Mouse (Mus musculus) retina, embryonic 14.5 days (tissue): ENCODE results near the gene Ccl27a.
A peak's percentile ranks its signal among the peaks of the same experiment; 100 is the strongest.
"Not testable (repeated sequence)": the region's sequence is repeated elsewhere in the genome, so short reads cannot be mapped to it uniquely, and the experiment has no call there.

Source experiments
- DNase-seq: peaks from one replicate; pipeline ENCODE4 v3.0.0-alpha.2; 2015; ENCODE audit warnings: low spot score

Ccl27a gene

GRCm38 (mm10) chr4:41774002-41774401 lies at the start of gene Ccl27a:
Gene Ccl27a (minus strand): TSS chr4:41774247.
- peak; percentile 76 for DNase-seq

GRCm38 (mm10) chr4:41783197-41783596 lies 9.2 kb upstream of the Ccl27a start:
- DNase-seq: not testable (repeated sequence)

GRCm38 (mm10) chr4:41782711-41783110 lies 8.7 kb upstream of the Ccl27a start:
- DNase-seq: not testable (repeated sequence)

GRCm38 (mm10) chr4:41781748-41782485 lies 7.9 kb upstream of the Ccl27a start:
- not testable (repeated sequence) for DNase-seq

GRCm38 (mm10) chr4:41781271-41781670 lies 7.2 kb upstream of the Ccl27a start:
- not testable (repeated sequence) for DNase-seq

DNA sequence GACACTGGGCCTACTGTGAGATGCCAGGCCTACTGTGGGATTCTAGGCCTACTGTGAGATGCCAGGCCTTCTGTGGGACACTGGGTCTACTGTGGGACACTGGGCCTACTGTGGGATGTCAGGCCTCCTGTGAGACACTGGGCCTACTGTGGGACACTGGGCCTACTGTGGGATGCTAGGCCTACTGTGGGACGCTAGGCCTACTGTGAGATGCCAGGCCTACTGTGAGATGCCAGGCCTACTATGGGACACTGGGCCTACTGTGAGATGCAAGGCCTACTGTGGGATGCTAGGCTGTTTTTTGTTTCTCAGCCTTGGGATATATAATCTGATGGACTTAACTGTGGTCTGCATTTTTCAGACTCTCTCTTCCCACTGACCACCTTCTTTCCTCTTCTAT lies 1.8 kb upstream of the Ccl27a start:
- not testable (repeated sequence) for DNase-seq

- not testable (repeated sequence) for DNase-seq
Observed at GRCm38 (mm10) chr4:41774506-41774905, 459 bp upstream of the Ccl27a start.

- DNase-seq: not testable (repeated sequence)
Observed at GRCm38 (mm10) chr4:41773502-41773901, 545 bp downstream of the Ccl27a start.

DNA sequence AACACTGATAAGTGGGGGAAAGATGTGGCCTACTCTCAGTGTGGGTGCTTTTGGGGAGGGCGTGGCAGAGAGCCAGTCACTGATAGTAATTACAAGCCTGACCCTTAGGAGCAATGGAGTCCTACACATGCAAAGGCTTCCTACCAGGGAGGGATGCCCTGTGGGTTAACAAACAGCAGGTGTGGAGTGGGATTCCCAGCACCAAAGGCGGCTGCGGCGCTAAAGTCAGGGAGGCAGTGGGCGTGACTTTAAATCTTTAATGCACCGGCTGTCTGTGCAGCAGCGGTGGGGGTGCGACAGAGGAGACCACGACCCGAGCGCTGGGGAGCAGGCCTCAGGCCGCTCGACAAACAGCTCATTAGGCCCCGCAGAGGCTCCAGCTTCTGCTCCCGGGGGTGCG lies 1.1 kb downstream of the Ccl27a start:
- not testable (repeated sequence) for DNase-seq

DNA sequence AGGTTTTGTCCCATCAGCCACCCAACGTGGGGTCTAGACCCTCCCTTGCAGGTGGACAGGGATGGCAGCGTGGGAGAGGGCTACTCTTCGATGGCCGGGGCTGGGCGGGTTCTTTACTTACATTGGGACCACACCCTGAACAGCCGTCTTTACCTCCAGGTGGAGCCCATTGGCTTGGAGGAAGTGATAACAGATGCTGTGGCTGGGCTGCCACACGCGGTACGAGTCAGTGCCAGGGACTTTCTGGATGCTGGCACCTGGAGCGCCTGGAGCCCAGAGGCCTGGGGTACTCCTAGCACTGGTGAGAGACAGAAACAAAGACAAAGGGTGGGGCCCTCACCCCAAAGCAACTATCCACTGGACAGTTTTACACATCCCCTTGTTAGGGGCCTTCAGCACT lies 6.7 kb downstream of the Ccl27a start:
- DNase-seq: not testable (repeated sequence)

- DNase-seq: not testable (repeated sequence)
Observed at GRCm38 (mm10) chr4:41763176-41763575, 10.9 kb downstream of the Ccl27a start.

DNA sequence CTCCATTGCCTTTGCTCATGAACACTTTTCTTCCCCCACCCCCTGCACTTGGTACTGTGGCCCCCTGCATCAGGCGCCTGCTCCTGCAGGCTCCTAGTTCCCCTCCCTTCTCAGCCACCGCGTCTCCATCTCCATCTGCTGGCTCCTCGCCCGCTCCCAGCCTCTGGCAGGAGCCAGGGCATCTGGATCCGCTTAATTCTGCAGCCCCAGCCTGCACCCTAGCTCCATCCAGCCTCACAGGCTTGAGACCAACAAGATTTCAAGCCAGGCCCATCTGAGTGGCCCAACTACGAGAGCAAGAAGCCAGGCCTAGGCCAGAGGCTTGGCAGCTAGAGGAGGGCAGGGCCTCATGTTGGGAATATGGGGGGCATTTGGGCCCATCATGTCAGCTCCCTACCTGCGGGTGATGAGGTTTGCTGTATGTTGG lies 11.3 kb downstream of the Ccl27a start:
- not testable (repeated sequence) for DNase-seq

DNA sequence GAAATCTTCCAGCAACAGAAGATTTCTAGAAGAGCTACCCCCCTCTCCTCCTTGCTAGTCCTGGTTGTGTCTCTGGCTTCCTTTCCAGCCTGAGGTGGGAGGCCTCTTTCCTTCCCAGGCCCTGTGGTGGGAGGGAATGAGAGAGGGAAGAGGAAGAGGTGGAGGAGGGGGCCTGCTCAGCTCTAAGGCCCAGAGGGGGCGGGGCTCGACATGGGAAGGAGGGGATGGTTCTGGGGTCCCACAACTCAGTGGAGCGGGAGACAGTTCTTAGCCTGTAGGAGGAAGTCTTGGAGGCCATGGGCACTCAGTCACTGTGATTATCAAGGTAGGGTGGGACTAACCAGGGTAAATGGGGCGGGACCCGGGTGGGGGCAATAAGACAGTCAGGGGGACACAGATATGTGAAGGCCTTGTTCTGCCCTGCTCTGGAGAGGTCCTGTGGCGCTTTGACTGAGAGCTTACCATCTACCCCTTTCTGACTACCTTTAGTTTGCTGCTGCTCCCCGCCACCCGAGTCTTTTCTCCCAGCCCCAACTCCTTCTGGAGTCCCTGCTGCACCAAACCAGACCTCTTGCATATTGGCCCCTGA lies 11.9 kb downstream of the Ccl27a start:
- no peak for DNase-seq

DNA sequence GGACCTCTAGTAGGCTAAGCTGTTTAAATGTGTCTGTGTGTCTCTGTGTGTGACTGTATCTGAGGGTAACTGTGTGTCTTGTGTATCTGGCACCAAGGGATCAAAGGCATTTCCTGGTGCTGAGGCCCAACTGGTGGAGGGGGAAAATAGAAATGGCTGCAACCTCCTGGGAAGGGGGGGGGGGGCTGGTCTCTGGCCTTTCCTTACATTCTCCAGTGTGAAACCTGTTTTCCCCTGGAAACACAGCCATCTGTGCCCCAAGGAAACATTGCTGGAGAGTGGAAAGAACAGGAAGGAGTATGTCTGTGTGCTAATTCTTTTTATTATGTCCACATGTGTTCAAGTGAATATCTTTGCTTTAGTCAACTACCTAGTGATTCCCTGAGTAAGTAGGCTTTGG lies 12.4 kb downstream of the Ccl27a start:
- no peak for DNase-seq

DNA sequence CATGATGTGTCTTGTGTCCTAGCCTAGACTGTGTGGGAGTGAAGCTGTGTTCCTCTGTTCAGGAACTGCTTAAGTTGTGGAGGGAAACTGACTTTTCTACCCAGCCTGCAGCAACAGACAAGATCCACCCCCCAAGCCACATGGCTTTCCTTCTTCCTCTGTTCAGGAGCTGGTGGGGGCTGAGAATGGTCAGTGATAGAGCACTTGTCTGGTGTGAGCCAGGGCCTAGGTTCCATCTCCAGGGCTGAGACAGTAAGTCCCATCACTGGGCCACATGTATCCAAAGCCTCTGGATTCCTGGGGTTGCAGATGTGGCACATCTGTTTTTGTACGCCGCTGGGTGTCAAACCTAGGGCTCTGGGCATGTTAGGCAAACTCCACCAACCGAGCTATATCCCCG lies 13.1 kb downstream of the Ccl27a start:
- DNase-seq: no peak

DNA sequence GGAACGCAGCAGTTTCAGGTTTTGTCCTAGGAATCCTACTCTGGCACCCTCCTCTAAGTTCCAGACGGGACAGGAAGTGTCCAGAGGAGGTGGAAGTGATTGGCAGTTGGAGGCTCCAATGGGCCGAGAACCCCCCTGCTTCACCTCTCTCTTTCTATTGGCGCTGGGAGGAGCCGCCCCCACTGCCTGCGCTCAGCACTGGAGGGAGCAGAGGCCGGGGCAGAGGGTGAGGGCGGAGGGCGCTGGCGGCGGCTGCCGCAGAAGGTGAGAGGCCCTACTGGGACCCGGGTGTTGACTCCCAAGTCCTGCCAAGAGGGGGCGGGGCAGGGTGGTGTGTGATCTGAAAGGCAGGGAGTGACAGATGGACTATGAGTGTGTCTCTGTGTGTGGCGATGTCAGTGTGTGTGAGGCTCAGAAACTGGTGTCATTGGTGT lies 13.7 kb downstream of the Ccl27a start:
- peak; percentile 88 for DNase-seq

DNA sequence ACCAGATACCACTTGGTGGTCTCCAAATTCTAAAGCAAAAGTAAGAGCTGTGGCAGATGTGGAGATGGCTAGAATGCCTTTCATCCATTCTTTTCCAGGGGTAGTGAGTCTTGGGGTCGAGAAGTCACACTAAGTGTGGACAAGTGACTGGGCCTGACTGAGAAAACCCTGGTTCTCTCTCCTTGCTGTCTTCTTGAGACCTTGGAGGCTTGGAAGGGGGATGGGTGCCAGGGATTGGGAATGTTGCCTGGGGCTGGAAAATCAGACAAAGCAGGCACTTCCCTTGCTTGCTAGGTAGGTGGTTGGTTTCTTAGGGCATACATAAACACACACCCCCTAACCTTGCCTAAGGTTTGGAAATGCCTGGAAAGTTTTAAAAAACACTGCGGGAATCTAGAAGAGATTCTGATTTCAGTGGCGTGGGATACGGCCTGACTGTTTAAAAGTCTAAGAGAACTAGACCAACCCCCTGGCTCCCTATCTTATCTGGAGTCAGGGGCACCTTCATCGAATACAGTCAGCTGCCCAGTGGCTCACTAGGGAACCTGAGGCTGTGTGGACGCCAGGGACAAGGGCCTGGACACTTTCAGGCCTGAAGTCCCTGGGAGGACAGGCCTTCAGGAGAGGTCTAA lies 14.3 kb downstream of the Ccl27a start:
- DNase-seq: no peak

DNA sequence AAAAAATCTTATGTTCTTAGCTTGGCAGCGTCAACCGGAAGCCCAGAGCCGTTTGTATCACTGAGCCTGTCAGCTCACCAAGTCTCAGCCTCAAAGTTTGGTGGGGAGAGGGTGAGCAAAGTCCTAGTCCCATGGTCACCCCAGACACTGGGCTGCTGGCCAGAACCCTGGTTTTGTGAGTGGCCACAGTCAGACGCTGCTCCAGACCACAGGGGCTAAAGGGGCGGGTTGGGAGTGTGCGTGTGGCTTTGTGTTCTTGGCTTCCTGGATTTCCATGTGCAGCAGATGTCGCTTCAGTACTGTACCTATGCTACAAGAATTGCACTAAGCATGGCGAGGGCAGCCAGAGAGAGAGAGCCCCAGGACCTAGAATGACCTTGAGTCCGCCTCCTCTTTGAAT lies 14.8 kb downstream of the Ccl27a start:
- no peak for DNase-seq

- no peak for DNase-seq
Observed at GRCm38 (mm10) chr4:41758701-41759100, 15.3 kb downstream of the Ccl27a start.

DNA sequence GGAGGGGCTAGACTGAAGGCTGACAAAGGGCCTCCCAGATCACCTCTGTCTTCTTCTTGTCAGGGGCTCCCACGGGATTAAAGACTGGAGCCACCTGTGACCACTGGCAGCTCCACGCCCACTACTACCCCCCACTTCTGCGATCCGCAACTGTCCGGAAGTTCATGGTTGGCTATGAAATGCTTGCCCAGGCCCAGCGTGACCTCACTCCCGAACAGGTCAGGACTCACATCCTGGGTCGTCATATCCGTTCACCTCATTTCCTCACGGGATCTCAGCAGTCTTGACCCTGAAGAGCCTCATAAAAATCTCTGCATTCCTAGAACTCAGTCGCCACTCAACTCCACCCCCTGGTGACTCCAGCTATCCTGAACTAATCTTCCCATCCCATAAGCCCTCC lies 16.0 kb downstream of the Ccl27a start:
- DNase-seq: no peak

DNA sequence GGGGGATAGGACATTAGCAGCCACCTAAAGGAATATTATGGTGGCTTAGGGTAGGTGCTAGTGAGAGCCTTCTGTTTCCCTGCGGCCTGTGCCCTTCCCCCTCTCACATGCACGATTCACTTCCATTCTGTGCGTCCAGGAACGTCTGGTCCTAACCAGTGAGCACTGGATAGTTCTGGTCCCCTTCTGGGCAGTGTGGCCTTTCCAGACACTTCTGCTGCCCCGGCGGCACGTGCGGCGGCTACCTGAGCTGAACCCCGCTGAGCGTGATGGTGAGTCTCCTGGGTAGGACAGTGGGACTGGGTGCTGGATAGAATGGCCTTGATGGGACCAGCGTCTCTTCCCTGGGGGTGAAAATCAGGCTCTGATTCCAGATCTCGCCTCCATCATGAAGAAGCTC lies 16.7 kb downstream of the Ccl27a start:
- DNase-seq: no peak

GRCm38 (mm10) chr4:41756440-41756839 lies 17.6 kb downstream of the Ccl27a start:
- DNase-seq: no peak
